Mouse (Mus musculus): Measurements from ENCODE around the gene Rpl7a.

DNA sequence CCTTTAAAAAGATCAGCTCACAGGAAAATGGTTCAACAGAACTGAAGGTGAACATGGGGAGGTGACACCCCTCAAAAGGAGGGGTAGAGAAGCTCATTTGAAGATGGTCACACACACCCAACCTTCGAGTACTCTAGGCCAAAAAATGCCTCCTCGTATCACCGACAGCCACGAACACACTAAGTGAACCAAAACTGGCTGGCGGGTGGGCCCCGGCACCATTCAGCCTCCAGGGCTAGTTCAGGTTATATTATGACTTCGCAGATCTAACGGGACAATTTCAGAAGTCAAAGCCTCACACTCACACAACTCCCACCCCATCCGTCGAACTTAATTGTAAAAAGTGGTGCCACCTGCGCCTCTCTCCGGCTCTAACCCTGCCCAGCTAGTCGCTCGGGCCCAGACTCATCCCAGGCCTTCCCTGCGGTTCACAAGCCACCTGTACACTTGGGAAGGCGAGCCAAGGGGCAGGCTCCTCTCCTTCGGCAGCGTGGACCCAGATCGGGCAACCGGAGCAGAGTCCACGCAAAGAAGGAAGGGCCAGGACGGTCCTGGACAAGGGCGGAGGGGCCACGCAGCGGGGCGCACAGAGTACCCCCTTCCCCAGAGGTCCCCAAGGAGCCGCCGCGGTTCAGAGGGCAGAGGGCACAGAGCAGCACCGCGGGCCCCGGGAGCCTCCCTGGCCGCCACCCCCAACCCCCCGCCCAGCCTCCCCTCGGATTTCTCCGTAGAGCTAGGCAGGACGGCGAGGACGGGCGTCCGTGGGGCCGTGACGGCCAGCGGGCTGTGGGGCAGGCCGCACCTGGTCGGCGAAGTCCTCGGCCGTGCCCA lies 22.1 kb downstream of the Rpl7a start:
- no peak for TF ChIP-seq CTCF (IDR thresholded peaks at IDR 0.05; ENCODE audit: control insufficient read depth, insufficient read depth, insufficient read length)
- no peak for TF ChIP-seq USF1 (IDR thresholded peaks at IDR 0.05; ENCODE audit: low read depth)
- no peak for TF ChIP-seq MYOD1 (IDR thresholded peaks at IDR 0.05; ENCODE audit: control insufficient read depth, insufficient read length, low read depth)
- TF ChIP-seq CEBPB (IDR thresholded peaks at IDR 0.05; ENCODE audit: low read depth) = no peak
- TF ChIP-seq MYOG (IDR thresholded peaks at IDR 0.05; ENCODE audit: control insufficient read depth, extremely low read depth, insufficient read length) = no peak
- no peak for TF ChIP-seq MAX (IDR thresholded peaks at IDR 0.05)
